Mouse (Mus musculus): Measurements from ENCODE around the gene Zfp526.
"Not testable (repeated sequence)": the region's sequence is repeated elsewhere in the genome, so short reads cannot be mapped to it uniquely, and the experiment has no call there.

The Zfp526 gene

GRCm38 (mm10) chr7:25240631-25241030, 19.4 kb downstream of the Zfp526 start:
- no peak for DNase-seq (ENCODE audit: low read depth, low spot score)

DNA sequence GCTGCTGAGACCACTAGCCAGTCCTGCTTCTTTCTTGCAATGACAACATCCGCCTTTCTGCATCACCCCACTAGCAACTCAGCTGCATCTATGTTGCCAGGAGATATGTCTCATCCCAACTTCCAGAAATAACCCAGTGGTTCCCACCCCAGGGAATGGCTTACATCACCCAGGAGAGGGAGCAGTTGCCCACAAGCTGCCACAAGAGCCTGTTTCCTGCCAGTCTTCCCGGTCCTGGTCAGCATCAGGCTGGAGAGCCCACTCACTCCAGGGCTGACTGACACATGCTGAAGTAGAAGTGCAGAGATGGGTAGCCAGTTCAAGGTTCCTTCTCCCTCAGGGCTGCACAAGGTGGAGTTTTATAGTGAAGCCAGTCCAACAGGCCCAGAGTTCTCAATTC, 19.8 kb downstream of the Zfp526 start:
- DNase-seq (ENCODE audit: low read depth, low spot score) = peak; percentile 66

DNA sequence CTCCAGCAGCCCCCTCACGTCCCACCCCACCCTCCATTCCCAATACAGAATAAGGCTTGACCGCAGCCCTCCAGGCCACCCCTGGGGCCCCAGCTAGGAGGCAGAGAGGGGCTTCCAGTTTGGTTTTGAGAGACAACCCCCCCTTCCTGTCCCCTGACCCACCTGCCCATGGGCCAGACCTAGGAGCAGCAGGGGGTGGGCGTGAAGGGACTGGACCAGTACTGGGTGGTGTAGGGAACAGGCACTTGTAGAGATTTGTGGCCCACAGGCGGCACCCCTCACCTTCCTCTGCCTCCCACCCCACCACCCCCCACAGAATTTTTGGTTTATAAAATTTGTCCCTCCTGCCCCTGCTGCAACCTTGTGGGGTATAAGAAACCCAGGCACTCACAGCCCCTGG, 22.1 kb downstream of the Zfp526 start:
- no peak for DNase-seq (ENCODE audit: low read depth, low spot score)

DNA sequence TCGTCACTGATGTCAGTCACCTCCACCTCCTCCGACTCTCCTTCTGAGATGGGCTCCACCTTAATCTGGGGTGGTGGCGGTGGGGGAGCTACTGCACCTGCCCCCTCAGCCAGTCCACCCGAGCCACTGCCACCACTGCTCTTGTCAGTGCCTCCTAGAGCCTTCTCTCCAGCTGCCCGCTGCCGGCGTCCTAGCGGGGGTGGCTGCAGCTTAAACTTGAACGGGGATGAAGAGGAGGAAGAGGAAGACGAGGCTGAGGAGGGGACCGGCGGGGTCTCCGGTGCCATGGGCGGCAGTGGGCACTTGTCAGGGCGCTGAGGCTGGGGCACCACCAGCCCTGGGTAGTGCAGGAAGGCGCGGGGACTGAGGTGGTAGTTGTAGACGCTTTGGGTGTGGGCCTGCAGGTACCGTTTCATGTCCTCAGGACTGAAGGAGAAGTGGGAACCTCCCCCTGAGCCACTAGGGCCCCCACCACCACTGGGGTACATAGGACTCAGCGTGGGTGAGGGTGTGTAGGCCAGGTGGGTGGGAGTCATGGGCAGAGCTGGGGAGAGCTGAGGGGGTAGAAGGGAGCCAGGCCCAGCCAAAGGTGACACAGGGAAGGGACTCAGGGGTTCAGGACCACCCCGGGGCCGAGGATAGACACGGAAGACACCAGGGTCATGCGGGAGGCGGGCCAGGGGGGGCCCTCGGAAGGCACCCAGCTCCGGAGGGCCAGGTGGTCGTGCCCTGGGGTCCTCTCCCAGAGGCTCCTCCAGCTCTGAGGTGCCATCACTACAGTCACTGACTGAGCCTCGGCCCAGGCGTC, 23.5 kb downstream of the Zfp526 start:
- DNase-seq (ENCODE audit: low read depth, low spot score) = no peak

DNA sequence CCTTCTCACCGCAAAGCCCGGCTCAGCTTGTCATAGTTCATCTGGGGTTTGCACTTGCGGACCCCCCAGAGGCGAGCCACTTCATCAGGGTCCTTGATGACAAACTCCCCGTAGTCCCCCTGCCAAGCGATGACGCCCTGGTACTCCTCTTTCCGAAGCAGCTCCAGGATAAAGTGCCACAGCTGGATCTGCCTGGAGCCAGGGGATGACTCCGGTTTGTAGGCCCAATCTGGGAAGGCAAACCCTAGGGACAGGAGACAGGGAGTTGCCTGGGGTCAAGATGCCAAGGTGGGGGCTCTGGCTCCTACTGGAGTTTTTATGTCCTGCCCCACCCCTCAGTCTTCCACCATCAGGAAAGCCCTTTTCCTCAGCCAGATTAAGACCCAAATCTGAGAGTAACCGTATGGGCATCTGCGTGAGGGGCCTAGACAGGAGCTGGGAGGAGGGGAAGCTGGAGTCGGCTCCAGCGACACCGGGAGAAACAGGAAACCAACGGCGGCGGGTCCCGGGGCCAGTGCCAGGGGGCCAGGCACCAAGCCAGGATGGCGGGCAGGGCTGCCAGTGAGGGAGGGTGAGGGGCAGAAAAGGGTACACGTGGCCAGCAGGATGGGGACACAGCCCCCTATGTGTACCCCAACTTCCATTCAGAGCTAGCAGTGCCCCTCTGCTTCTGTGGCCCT, 25.0 kb downstream of the Zfp526 start:
- no peak for DNase-seq (ENCODE audit: low read depth, low spot score)

- DNase-seq (ENCODE audit: low read depth, low spot score) = no peak
These were observed 25.5 kb downstream of the Zfp526 start for GRCm38 (mm10) chr7:25246759-25247137.

DNA sequence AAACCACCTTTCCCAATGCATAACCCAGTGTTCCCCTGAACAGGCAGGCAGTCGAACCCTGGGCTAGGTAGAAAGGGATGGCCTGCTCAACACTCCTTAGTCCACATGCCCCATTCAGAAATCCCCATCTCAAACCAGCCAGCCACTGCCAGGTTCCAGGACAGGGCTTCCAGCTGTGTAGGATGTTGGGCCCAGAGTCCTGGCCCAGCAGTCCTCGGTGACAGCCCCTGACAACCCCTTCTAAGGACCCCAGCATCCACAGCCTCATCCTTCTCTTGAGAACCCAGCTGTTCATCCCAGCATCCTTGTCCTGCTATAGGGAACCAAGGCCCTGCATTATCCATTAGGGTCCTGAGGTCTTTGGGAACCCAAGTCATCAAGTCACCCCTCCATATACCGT, 26.3 kb downstream of the Zfp526 start:
- DNase-seq (ENCODE audit: low read depth, low spot score) = no peak

DNA sequence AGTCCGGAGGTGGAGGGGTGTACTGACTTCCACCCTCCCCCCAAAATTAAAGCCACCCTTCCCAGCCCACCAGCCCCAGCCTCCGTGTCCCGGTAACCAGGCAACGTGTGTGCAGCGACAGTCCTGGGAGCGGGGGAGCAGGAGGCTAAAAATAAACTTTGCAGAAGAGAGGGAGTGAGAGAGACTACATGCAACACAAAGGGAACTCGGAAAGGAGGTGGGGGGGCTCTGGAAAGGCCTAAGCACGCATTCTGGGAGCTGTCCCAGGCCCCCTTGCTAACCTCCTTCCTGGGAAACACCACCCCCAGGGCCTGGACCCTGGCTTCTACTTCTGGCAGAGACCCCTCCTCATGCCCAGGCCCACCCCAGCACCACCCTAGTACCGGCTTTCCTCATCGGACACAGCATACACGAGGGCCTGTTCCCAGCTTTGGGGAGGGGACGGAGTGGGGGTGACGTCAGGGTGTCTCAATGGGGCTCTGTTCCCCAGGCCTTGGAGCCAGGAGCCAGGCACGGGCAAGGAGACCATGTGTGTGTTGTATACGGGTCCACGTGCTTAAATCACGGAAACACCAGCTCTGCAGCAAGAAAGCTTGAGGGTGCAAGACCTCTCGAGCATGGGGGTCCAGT, 26.9 kb downstream of the Zfp526 start:
- peak; percentile 50 for DNase-seq (ENCODE audit: low read depth, low spot score)

DNA sequence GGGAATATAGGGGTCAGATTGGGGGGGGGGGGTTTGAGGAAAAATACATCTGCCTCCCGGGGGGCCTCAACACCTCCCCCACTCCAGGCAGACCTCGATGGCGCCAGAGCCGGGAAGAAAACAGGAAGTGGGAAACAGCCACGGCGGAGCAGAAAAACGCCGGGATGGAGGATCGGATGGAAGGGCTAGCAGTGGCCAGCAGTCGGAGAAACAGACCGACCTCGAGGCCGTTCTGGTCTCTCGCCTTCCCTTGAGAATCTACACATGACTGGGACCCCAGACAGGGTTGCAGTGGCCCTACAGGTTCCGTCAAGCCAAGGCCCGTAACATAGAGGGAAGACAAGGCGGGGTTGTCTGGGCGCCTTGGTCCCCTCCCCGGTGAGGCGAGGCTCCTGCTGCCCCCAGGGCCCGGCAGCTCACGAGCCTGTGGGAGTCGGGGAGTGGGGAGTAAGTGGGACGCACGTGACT, 27.7 kb downstream of the Zfp526 start:
- DNase-seq (ENCODE audit: low read depth, low spot score) = no peak

DNA sequence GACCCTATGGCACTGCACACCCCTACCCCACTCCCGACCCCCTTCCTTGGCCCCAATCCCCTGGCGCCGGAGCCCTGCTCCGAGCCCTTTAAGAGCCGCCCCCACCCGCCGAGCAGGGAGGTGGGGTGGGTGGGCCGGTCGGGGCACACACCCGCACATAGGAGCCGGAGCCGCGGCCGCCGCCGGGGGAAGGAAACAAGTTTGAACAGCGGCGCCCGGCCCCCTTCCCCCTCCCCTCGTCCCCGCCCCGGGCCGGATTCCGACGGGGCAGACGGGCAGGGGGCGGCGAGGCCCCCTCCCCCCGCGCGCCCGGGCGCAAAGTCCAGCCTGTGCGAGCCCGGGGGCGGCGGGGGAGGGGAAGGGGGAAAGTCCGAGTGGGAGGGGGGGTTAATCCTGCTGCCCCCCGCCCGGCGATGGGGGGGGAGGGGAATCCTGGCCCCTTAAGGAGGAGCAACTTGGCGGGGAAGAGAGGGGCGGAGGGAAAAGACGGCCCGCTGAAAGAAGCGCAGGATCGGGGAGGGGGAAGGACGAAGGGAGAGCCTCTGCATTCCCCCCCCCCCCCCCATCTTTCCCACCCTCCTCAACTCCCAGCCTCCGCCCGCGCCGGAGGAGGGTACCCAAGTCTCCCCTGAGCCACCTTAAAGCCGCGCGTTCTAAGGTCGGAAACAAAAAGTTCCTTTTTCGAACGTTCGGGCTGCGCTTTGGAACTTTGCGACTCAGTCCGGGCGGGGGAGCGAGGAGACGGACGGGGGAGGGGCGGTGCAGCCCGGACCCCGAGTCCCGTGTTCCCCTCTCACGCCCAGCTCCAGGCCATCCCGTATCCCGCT, 28.3 kb downstream of the Zfp526 start:
- peak; percentile 86 for DNase-seq (ENCODE audit: low read depth, low spot score)

- peak; percentile 95 for DNase-seq (ENCODE audit: low read depth, low spot score)
These were observed 29.1 kb downstream of the Zfp526 start, which contains the start of gene Erf for GRCm38 (mm10) chr7:25250141-25250972. Gene Erf, minus strand, starts transcription at chr7:25250761.

GRCm38 (mm10) chr7:25251071-25251791, 30.0 kb downstream of the Zfp526 start:
- peak; percentile 90 for DNase-seq (ENCODE audit: low read depth, low spot score)

DNA sequence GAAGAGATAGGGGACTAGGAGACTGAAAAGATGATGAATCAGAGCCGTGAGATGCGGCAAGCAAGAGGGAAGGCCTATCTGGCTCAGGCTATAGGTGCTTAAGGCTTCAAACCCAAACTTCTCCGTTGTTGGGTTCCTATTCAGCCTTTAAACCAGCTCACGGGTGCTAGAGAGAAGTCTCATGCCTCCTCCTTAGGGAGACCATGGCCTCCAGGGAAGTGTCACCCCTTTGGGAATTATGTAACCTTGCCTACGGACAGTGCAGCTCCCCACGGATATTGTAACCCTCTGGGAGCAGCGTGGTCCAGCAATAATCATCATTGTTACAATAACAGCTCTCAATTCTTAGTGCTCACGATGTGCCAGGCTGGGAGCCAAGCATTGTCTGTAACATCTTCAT, 30.6 kb downstream of the Zfp526 start:
- no peak for DNase-seq (ENCODE audit: low read depth, low spot score)

- no peak for DNase-seq (ENCODE audit: low read depth, low spot score)
These were observed 40.7 kb downstream of the Zfp526 start for GRCm38 (mm10) chr7:25261896-25262295.

GRCm38 (mm10) chr7:25263968-25264870, 43.0 kb downstream of the Zfp526 start:
- peak; percentile 96 for DNase-seq (ENCODE audit: low read depth, low spot score)

DNA sequence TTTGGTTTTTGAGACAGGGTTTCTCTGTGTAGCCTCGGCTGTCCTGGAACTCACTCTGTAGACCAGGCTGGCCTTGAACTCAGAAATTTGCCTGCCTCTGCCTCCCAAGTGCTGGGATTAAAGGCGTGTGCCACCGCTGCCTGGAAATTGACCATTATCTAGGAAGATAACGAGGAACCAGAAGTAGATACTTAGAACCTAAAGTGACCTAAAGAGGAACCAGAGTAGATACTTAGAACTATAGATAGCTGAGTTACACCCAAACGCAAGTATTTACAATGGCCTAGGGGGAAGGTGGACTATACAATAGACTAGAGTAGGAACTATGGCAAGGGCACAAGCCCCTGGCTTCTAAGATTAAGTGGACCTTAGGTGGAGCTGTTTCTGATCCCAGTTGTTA, 44.5 kb downstream of the Zfp526 start:
- not testable (repeated sequence) for DNase-seq (ENCODE audit: low read depth, low spot score)

DNA sequence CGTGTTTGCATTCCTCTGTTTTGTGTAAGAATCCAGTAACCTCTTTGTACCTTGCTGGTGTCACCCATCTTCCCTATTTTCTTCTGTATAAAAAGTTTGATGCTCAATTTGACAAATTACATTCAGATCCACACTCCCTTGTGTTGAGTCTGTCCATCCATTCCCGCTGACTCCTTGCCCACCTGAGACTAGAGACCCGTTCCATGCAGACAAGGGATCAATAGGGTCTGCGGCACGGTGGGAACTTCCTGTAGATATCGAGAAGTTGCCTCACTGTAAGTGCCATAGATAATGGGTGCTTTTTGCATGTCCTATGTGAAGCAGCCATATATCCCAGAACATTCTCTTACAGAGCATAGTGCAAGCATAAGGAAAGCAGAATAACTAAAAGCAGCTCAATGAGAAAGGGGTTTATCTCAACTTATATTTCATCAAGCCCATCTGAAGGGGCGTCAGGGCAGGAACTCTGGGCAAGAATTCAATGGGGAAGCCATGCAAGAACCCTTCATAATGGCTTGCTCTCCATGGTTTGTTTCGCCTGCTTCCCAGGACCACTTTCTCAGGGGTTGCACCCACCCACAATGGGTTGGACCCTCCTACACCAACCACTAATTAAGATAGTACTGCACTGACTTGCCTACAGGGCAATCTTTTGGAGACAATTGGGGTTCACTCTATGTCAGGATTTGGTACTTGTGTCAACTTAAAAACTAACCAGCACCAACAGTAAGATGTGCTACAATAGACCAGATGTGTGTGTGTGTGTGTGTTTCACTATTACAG, 45.1 kb downstream of the Zfp526 start:
- DNase-seq (ENCODE audit: low read depth, low spot score) = no peak

- DNase-seq (ENCODE audit: low read depth, low spot score) = peak; percentile 100
These were observed 46.1 kb downstream of the Zfp526 start, which contains the start of gene Cic for GRCm38 (mm10) chr7:25267301-25267750. Gene Cic, plus strand, starts transcription at chr7:25267704.
